Mouse (Mus musculus): ENCODE results near the gene Elane. TPM values are rescaled to one million over a fixed set of nuclear protein-coding genes. Genes with fewer than 3 reads are reported as not detected.

Gene Elane
- polyA plus RNA-seq, 1 experiment: 0.15 TPM

DNA sequence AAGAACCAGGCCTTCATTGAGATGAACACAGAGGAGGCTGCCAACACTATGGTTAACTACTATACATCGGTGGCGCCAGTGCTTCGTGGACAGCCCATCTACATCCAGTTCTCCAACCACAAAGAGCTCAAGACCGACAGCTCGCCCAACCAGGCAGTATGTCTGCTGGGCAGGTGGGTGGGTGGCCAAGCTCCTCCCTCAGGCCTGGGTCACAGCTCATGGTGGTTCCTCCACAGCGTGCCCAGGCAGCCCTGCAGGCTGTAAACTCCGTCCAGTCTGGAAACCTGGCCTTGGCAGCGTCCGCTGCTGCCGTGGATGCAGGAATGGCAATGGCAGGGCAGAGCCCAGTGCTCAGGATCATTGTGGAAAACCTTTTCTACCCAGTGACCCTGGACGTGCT, 26.9 kb upstream of the Elane start:
- no peaks in the 10 kb centered on the region for H3K27me3 ChIP-seq (ENCODE audit: control insufficient read depth, insufficient read depth, low read length)
- TF ChIP-seq POLR2A (IDR thresholded peaks at IDR 0.05; ENCODE audit: borderline replicate concordance, insufficient read depth, low read length): no peak
- no peak for TF ChIP-seq CTCF (IDR thresholded peaks at IDR 0.05; ENCODE audit: borderline replicate concordance, insufficient read depth, low read depth, low read length)
- H3K27ac ChIP-seq (ENCODE audit: insufficient read depth, low read length): no peak overlapping the region
- DNase-seq: peak in 1 of 2 experiments; percentile 27
- H3K4me3 ChIP-seq (replicated peaks; ENCODE audit: insufficient read depth, low read depth, low read length): no peak overlapping the region
- WGBS: 16% methylated on average over 11 of the region's 11 CpGs
- H3K4me1 ChIP-seq (ENCODE audit: control insufficient read depth, insufficient read depth, low read length): peaks cover 58% of the 10 kb centered on the region

DNA sequence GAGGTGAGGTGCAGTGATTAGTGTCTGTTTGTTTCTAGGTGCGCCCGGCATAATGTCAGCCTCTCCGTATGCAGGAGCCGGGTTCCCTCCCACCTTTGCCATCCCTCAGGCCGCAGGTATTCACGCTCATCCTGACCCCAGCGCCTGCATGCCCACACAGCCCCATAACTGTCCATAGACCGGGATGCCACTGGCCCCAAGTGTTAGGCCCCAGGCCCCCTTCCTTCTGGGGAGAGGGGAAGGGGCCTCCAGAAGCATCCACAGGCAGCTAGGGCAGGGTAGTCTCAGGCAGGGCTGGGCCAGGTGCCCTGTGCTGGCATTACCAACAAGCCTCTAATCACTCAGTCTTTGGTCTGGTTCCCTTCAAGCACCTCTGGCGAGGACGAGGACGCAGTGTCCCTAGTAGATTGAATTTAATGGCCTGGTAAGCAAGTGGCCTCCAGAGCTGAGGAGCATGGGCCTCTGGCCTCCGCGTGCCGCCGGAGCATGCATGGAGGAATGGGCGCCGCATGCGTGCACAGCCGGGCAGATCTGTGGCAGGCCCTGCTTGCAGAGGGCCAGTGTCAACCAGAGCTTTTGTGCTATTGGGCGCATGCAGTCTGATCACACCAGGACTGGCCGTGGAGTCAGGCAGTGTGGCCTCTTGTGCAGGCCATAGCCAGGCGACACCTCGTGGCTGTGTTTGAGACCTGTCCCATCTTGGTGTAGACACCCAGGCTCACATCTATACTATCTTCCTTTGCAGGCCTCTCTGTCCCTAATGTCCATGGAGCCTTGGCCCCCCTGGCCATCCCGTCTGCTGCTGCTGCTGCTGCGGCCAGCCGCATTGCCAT, 25.8 kb upstream of the Elane start:
- no peak for DNase-seq
- no peak overlapping the region for H3K27ac ChIP-seq (ENCODE audit: insufficient read depth, low read length)
- no peak for TF ChIP-seq POLR2A (IDR thresholded peaks at IDR 0.05; ENCODE audit: borderline replicate concordance, insufficient read depth, low read length)
- no peak for TF ChIP-seq CTCF (IDR thresholded peaks at IDR 0.05; ENCODE audit: borderline replicate concordance, insufficient read depth, low read depth, low read length)
- H3K4me3 ChIP-seq (replicated peaks; ENCODE audit: insufficient read depth, low read depth, low read length): no peak overlapping the region
- H3K4me1 ChIP-seq (ENCODE audit: control insufficient read depth, insufficient read depth, low read length): peaks cover 62% of the 10 kb centered on the region
- WGBS: 75% methylated on average over 26 of the region's 26 CpGs
- H3K27me3 ChIP-seq (ENCODE audit: control insufficient read depth, insufficient read depth, low read length): no peaks in the 10 kb centered on the region

DNA sequence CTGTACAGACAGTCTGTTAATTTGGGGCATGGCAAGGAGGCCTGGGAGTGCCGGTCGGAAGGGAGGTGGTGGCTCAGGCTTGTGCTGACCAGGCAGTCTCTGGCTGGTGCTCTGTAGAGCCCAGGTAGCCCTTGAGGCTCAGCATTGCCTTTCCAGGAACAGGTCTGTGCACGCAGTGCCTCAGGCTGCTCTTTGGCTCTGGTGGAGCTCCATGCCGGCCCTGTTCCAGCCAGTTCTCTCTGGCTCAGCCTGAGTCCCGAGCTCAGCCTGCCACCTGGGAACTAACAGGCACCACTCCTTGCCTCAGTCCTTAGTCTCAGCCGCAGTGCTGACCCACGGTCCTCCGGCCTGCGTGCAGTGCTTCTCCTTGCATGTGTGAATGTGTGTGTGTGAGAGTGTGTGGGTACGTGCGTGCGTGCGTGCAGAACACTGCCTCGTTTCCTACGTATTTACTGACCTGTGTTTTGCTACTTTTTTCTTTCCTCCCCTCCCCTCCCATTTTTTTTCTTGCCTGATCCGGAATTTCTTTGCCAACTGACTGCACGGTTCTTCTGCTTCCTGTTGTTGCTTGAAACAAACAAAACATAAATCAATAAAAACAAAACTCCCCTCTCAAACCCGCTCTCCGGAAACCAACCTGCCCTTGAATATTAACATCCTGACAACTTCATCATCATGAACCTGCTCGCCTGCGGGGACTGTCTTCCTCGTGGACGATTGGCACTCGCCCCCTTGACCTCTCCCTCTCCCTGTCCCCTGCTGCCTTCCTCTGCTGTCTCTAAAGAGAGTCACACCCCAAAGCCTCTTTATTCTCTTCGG, 24.6 kb upstream of the Elane start:
- DNase-seq: peak; percentile 78 to 84
- peaks cover 70% of the 10 kb centered on the region for H3K4me1 ChIP-seq (ENCODE audit: control insufficient read depth, insufficient read depth, low read length)
- WGBS: 19% methylated on average over 25 of the region's 25 CpGs

DNA sequence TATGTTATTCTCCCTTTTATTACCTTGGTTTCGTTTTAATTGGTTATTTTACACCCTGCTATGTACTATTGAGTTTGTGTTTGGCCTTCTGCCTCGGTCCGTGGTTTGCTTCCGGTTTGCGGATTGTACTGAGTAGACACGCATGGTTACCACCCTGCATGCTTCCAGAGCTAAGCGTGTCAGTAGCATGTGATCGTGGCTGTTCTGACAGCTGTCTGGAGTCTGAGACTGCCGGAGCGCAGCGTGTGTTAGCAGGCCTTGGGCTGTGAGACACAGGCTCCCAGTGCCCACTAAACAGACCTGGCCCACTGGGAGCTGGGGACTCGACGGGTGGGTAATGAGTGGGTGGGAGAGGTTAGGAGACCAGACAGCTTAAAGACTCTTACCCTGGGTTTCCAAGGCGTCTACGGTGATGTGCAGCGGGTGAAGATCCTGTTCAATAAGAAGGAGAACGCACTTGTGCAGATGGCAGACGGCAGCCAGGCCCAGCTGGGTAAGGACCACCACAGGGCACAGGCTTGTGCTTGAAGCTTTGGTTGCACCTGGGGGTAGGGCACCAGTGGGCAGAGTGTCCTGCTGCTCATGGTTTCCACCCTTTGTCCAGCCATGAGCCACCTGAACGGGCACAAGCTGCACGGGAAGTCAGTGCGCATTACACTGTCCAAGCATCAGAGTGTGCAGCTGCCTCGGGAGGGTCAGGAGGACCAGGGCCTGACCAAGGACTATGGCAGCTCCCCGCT, 23.8 kb upstream of the Elane start:
- TF ChIP-seq CTCF (IDR thresholded peaks at IDR 0.05; ENCODE audit: borderline replicate concordance, insufficient read depth, low read depth, low read length) (no peak), POLR2A (IDR thresholded peaks at IDR 0.05; ENCODE audit: borderline replicate concordance, insufficient read depth, low read length) (no peak)
- peak in 1 of 2 experiments; percentile 27 for DNase-seq
- Histone ChIP-seq H3K27ac (ENCODE audit: insufficient read depth, low read length) (no peak overlapping the region), H3K4me3 (replicated peaks; ENCODE audit: insufficient read depth, low read depth, low read length) (no peak overlapping the region), H3K4me1 (ENCODE audit: control insufficient read depth, insufficient read depth, low read length) (peaks cover 69% of the 10 kb centered on the region), H3K27me3 (ENCODE audit: control insufficient read depth, insufficient read depth, low read length) (no peaks in the 10 kb centered on the region)
- 37% methylated on average over 23 of the region's 23 CpGs for WGBS

More for the DNA sequence above, 24.6 kb upstream of the Elane start:
- Histone ChIP-seq H3K27me3 (ENCODE audit: control insufficient read depth, insufficient read depth, low read length) (no peaks in the 10 kb centered on the region), H3K27ac (ENCODE audit: insufficient read depth, low read length) (0 out of 2 replicates have a peak overlapping the region, but pooled peaks have one; percentile 5), H3K4me3 (replicated peaks; ENCODE audit: insufficient read depth, low read depth, low read length) (no peak overlapping the region)
- TF ChIP-seq CTCF (IDR thresholded peaks at IDR 0.05; ENCODE audit: borderline replicate concordance, insufficient read depth, low read depth, low read length) (no peak), POLR2A (IDR thresholded peaks at IDR 0.05; ENCODE audit: borderline replicate concordance, insufficient read depth, low read length) (no peak)

DNA sequence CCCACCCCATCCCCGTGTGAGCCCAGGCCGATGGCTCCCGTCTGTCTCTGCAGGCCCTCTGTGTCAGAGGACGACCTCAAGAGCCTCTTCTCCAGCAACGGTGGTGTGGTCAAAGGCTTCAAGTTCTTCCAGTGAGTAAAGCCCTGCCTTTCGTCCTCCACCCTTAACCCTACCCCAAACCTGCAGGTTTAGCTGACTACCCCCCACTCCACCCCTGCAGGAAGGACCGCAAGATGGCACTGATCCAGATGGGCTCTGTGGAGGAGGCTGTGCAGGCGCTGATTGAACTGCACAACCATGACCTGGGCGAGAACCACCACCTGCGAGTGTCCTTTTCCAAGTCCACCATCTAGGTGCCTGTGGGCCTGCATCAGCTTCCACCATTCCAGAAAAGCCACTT, 23.1 kb upstream of the Elane start:
- Histone ChIP-seq H3K27me3 (ENCODE audit: control insufficient read depth, insufficient read depth, low read length) (no peaks in the 10 kb centered on the region), H3K4me3 (replicated peaks; ENCODE audit: insufficient read depth, low read depth, low read length) (no peak overlapping the region), H3K27ac (ENCODE audit: insufficient read depth, low read length) (no peak overlapping the region), H3K4me1 (ENCODE audit: control insufficient read depth, insufficient read depth, low read length) (peaks cover 62% of the 10 kb centered on the region)
- peak in 1 of 2 experiments; percentile 34 for DNase-seq
- no peak for TF ChIP-seq CTCF (IDR thresholded peaks at IDR 0.05; ENCODE audit: borderline replicate concordance, insufficient read depth, low read depth, low read length)
- TF ChIP-seq POLR2A (IDR thresholded peaks at IDR 0.05; ENCODE audit: borderline replicate concordance, insufficient read depth, low read length): no peak
- whole genome bisulfite sequencing: 44% methylated on average over 10 of the region's 10 CpGs

DNA sequence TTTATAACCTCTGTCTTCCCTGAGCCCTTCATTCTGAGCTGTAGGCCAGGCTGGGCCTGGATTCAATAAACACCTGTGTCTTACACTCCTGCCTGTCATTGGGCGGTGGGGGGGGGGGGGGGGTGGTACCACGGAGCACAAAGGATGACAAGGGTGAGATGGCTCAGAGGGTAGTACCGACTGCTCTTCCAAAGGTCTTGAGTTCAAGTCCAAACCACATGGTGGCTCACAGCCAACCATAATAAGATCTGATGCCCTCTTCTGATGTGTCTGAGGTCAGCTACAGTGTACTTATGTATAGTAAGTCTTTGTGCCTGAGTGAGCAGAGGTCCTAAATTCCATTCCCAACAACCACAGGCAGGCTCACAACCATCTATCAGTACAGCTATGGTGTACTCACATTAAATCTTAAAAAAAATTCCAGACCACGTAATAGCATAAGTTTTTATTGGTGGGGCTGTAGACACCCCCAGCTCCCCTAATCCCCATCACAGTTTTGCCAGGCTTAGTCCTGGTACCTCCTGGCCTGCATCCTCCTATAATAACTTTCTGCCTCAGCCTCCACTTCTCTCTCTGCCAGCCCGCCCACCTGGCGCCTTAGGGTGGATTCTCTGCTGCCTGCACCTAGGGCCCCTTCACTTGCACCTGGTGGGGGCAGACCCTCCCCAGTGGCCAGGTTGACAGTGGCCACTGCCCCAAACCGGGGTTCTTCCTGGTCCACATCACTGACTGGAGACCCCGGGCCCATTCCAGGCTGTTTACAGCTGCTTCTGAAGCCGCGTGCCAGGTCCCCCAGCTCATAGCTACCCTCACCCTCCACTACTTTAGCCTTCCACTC, 21.5 kb upstream of the Elane start:
- Histone ChIP-seq H3K4me1 (ENCODE audit: control insufficient read depth, insufficient read depth, low read length) (peaks cover 50% of the 10 kb centered on the region), H3K4me3 (replicated peaks; ENCODE audit: insufficient read depth, low read depth, low read length) (no peak overlapping the region), H3K27me3 (ENCODE audit: control insufficient read depth, insufficient read depth, low read length) (no peaks in the 10 kb centered on the region), H3K27ac (ENCODE audit: insufficient read depth, low read length) (no peak overlapping the region)
- TF ChIP-seq CTCF (IDR thresholded peaks at IDR 0.05; ENCODE audit: borderline replicate concordance, insufficient read depth, low read depth, low read length) (no peak), POLR2A (IDR thresholded peaks at IDR 0.05; ENCODE audit: borderline replicate concordance, insufficient read depth, low read length) (no peak)
- peak in 1 of 2 experiments; percentile 25 for DNase-seq
- 47% methylated on average over 10 of the region's 10 CpGs for WGBS
